Mouse (Mus musculus) cerebellum, adult 9-10 months (tissue): ENCODE results near the gene Glyr1.
A peak's percentile ranks its signal among the peaks of the same experiment; 100 is the strongest.

ENCODE experiments used
- DNase-seq: peaks from one replicate; pipeline ENCODE4 v3.0.0; 2022

Glyr1 gene

DNA sequence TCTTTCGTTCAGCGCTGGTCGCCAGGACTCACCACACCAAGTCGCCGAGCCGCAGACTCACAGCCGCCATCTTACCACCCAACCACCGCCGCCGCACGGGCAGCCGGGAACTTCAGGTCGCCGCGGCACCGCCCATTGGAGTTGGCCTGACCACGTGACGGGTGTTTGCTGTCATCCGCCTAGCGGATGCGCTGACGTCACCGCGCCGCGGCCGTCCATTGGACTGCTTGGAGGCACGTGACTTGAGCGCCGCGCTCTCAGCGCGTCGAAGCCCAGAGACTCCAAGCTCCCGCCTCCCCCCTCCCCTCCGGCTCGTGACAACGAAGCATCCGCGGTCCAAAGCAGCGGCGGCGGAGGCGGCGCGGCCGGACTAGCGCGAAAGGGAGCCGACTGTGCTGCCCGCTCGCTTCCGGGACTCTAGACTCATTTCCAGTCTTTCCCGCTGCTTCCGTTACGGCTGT is at the start of gene Glyr1, which contains the start of gene Ubn1:
Glyr1 (minus strand) TSS at position 90 of the 461 bp plus-strand sequence.
Ubn1 (plus strand) TSS at position 284 of the 461 bp plus-strand sequence.
- DNase-seq: peak; percentile 99

DNA sequence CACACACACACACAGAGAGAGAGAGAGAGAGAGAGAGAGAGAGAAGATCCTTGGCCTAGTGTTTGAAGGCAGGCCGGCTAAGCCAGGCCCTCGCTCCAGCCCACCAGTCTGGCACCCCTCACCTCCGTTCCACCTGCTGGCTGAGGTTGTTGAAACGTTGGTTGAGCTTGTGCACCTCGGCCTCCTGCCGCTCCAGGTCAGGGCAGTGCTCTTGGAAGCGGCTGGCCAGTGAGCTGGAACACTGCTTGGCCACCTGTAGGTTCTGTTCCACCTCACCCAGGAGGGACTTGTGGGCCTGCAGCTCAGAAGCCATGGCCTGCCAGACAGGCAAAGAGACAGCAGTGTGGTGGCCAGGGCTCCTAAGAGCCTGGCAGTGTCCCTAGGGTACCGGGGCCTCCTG is 46.8 kb upstream of the Glyr1 start:
- no peak for DNase-seq

DNA sequence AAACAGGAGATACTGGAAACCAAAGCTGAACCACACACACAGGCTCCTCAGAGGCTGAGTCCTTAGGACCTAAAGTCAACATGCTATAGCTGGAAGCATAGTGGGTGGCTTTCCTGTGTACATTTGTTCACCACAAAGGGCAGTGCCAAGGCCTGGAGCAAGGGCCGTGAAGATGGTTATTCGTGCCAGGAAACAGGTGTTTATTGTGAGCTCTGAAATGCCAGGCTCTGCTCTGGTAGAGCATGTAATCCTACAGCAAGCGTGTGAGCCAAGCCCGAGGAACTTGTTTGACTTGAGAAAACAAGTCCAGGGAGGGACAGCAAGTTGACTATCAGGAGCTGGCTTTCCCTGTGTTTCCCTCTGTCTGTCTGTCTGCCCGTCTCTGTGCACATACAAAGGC is 43.6 kb upstream of the Glyr1 start:
- no peak for DNase-seq

DNA sequence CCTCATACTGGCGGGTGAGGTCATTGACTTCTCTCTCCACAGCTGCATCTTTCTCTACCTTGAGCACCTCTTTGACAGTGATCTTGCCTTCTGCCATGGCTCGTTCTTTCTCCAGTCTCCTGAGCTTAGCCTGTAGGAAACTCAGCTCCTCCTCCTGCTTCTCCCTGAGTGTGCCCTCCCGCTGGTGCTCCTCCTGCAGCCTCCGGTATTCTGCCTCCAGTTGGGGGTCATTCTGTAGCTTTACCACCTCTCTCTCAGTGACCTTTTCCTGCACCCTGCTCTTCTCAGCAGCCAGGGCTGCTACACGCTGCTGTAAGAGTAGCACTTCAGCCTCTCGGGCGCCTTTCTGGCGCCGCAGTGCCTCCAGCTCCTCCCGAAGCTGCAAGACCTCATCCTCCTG is 39.4 kb upstream of the Glyr1 start:
- no peak for DNase-seq

DNA sequence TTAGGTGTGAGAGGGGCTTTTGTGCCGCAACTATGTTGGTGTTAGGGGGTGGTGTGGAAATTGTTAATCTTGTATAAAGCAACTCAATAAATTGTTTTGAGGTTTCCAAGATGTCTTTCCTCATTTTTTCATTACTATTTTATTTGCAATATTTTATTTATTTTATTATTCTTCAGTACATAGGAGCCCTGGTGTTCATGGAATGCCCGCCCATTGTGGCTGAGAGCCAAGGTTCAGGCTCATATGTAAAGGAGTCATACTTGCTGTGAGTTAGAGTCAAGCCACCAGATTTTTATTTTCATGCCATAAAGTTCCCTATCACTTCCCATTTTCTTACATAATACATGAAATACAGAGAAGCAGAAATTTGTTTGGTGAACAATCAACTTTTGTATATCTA is 36.5 kb upstream of the Glyr1 start:
- DNase-seq: no peak

DNA sequence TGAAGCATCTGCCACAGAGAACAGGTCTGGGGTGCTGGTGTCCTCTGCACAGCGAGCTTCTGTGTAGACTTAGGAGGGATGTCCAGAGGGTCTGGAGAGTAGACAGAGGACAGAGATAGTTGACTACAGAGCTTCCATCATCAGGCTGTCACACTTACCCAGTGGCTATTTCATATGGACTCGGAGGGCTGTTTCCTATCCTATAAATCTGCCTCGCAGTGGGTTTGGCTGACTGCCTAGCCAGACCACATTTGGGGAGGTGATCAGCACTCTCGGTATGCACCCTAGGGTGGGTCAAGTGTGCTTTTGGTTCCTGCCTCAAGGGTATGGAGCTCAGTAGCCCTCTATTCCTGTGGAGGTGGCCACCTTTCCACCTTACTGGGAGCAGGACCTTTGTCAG is 35.5 kb upstream of the Glyr1 start:
- no peak for DNase-seq

DNA sequence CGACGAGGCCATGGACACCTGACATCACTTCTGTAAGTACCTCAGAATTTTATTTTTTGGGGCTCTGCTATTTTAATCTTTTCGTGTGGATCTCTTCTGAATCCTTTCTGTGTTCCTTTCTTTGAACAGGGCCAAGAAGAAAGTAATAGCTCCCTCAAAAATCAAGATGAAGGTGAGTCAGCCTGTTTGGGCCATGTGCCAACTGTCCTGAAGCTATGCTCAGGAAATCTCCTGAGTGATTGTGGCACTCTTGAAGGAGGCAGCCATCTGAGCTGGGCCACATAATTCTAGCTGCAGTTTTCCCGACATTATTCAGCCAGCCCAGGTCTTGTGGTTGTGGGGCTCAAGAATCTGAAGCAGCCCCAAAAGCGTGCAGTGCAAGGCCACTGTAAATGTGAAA is 24.7 kb upstream of the Glyr1 start:
- no peak for DNase-seq

DNA sequence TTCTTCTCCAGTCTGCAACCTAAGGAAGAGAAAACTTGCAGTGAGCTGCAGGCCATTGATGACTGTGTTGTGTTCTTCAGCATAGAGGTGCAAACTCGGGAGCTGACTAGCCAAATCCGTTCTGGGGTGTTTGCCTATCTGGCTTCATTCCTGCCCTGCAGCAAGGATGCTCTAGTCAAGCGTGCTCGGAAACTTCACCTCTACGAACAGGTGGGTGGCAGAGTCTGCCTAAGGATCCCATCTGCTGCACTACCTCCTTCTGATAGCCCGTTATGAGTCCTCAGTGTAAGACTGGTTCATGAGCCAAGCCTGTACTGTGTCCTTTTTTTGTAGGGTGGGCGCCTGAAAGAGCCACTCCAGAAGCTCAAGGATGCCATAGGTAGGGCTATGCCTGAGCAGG is 22.3 kb upstream of the Glyr1 start:
- peak; percentile 20 for DNase-seq

DNA sequence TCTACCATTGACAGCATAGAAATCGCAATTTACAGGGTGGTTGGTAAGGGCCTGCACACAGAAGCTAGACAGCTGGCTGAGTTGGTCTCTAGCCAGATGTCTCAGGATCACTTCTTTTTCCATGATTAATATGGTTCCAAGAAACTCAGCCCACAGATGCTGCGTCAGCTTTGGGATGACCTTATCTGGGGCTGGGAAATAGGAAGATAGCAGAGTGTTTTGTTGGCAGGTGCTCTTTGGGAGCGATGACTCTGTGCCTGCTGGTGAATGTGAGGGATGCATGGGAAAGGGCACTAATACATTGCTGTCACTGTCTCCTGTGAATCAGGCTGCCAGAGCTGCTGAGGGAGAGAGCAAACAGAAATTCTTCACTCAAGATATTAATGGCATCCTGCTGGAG is 20.7 kb upstream of the Glyr1 start:
- DNase-seq: peak; percentile 46

DNA sequence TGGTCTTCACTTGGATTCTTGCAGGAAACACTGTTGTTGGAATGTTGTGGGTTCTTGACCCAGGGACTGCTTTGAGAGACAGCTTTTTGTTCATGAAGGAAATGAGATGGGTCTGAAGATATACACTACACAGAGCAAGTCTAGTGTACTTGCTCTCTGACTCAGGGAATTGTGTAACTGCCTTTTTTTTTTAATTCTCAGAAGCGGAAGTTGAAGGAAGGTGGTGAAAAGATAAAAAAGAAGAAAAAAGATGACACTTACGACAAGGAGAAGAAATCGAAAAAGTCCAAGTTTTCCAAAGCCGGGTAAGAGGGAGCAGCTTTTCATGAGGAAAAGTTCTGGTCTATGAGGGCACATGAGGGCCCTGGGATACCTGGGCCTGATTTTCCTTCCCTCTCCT is 13.8 kb upstream of the Glyr1 start:
- DNase-seq: no peak

DNA sequence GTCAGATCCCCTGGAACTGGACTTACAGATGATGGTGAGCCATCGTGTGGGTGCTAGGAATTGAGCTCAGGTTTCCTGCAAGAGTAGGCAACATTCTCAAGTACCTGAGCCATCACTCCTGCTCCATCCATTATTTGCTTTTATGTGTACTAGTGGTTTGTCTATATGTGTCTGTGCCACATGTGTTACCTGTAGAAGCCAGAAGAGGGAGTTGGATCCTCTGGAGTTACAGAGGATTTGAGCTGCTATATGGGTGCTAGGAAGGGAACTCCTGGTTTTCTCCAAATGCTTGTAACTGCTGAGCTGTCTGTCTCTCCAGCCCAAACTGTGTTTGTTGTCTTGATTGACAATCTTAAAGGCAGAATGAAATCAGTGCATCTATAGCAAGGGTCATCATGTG is 8.5 kb upstream of the Glyr1 start:
- DNase-seq: no peak

DNA sequence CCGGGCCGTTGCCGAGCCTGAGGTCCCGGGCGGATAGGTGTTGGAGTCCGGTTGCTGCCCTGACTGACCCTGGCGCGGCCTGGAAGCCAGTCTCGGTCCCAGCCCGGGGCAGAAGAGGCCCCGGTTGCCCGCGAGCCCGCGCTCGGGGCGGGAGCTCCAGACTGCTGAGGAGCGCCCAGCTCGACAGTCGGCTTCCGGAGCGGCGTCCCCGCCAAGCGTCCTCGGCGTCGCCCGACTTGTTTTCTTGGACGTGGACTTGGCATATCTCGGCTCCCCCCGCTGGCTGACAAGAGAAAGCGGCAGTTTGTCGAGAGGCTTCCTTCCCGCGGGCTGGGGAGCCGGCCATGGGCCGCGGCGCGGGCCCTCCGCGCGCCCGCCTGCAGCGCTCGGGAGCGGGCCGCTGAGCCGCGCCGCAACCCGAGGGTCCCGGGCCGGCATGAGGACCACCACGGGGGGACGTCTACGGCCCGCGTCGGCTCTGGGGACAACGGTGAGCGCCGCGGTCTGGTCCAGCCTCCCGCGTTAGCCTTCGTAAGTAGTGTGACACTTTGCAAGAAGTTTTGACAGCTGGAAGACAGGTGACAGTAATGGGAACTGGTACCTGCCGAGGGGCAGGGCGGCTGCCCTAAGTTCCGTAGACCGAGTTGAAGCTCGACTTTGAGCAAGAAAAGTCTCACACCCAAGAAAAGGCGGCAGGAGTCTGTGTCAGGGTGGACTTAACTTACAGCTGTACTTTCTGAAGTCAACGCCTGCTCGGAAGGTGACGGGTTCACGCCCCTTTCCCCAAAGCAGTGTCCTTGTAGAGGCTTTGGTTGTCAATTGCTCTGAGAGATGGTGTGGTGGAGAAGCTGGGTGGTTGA is 818 bp upstream of the Glyr1 start:
- DNase-seq: peak; percentile 78

DNA sequence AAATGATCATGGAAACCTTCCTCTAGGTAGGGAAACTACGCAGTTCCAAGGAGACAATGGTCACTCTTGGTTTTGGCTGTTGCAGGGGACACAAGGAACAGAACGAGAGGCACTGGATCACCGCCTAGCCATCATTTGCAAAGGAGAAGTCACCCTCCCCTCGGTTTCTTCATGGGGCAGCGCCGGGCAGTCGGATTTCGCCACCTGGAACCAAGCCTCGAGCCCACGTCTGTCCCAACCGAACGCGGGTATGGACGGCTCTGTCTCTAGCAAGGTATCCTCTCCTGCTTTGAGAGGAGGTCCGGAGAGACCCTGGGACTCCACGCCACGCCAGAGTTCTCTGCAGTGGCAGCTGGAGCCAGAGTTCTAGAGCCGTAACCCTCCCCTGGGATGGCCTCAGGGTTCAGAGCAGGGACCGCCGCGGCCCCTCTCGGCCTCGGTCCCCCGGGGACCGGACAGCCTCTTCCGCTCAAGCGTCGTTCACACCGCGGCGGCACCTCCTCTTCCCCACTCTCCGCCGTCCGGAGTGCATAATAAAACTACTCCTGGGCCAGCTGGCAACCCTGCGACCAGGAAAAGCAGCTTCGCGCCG is 385 bp downstream of the Glyr1 start:
- no peak for DNase-seq

DNA sequence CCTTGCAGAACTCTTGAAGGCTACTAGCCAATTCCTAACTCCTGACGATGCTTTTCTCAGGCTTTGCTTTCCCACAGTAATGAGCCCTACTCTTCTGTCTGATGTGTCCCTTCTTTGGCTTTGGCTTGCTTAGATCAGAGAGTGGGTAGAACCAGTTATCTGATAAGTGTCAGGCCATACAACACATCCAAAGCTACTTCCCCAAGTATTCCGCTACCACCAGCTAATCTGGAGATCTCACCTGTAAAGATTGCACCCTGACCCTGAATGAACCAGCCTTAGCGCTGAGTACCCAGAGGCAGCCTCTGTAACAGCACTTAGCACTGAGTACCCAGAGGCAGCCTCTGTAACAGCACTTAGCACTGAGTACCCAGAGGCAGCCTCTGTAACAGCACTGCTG is 4.3 kb downstream of the Glyr1 start:
- no peak for DNase-seq

DNA sequence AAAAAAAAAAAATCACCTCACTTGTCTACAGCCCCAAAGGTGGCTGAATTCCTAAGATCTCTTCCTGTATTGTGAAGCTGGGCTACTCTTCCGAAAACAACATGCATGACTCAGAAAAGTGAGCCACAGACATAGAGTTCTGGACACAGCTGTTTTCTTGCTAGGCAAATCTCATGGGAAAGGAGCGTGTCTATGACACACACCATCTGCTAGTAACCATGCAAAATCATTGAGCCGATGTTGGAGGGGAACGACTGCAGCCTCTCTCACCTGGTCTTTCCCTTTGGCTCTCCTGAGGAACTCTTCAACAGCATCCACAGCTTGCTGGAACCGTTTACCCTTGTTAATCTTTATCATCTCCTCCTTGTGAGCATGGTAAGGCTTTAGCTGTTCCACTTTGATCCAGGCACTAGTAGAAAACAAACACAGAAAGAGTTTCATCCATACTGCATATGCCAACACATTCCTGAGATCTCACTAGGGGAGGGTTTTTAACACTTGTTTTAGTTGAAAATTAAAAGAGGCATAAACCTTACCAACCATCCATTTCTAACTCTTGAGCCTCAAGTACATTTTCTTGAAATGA is 12.9 kb downstream of the Glyr1 start:
- no peak for DNase-seq

DNA sequence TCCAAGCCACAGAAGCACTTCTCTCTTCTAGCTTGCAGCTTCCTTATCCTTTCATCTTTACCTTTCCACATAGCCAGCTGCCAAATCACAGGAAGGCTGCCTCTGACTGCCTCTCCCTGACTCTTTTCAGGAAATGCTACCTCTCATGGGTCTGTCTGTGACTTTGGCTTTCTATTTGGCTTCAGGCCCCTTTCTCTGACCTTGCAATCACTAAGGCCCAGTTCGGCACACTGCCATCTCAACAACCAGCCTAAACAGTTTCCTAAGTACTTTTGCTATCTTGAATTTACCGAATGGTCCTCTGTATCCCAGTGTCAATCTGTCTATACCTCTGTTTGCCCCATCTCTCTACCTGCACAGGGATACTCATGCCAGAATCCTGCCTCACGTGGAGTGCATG is 14.1 kb downstream of the Glyr1 start:
- no peak for DNase-seq

DNA sequence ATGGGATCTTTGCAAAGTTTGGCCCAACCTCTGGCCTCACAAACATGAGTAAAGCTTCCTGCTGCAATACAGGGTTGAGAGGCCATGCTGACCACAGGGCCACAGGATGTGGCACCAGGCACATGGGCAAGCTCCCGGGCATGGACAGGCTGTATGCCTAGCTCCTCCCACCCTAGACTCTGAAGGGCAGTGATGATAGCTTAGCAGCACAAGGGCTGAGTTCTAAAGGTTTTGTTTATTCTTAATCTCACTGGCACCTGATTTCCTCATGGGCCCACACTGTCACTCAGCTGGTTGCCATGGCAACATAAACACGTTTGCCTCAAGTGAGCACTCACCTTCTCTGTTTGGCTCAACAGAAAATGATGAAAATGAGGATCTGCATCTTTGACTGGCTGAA is 19.8 kb downstream of the Glyr1 start:
- no peak for DNase-seq

DNA sequence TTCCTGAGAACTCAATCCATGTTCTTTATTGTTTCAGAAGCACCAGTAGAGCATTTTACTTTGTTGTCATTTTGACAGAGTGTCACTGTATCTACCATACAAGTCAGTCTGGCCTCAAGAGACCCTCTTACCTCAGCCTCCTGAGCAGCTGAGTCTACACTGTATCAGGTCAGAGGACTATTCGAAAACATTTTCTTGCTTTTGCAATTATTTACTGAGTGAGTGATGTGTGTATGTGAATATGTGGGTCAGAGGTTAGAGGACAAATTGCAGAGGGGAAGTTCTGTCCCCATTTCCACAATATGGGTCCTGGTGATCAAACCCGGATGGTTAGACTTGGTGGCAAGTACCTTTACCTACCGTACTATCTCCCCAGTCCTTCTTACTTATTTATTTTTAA is 25.6 kb downstream of the Glyr1 start:
- no peak for DNase-seq

DNA sequence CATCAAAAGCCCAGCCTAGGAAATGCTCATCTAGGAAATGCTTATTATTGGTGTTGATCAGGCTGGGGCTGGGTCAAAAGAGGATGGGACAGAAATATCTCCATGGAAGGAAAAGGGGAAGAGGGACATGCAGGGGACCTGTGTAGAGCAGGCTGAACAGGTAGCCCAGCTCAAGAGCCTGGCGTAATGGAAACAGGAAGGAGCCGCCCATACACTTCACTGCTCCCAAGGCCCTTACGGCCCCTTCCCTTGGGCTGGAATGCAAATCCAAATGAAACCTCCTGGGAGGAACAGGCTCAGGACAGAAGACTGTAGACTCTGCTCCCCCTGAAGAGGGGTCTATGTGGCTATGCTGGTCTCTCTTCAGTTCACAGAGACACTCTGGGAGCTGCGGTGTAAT is 35.1 kb downstream of the Glyr1 start:
- peak; percentile 18 for DNase-seq

DNA sequence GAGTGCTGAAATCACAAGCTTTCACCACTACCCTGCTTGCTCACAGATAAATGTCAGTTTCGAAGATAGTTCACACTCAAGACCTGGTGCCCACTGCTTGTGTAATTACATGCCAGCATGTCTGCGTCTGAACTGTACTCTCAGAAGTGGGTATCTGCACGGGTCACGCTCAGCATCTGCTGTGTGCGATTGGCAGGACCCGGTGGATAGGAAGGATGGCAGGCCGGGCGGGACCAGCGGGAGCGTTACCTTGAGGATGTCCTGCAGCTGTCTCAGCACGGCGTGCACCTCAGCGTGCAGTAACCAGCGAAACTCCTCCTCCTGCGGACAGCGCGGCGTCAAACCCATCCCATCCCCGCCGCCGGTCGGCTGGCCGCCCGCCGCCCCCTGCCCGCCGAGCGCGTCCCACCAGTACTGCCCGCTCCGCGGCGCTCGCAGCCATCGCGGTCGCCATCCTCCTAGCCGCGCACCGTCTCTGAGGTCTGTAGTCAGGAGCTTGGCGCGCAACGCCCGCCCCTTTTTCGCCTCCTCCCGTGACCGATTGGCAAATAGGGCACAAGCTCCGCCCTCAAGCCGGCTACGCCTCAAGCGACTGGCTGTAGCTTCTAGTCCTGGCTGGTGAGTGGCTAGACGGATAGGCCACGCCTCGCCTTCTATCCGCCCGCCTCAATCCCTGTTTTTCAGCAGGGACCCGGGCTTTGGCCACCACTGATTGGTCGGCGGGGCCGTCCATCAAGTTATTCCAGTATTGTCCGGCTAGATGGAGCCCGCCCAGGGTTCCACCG is 36.4 kb downstream of the Glyr1 start, which contains the start of gene Rogdi:
Rogdi (minus strand) TSS at position 500 of the 785 bp plus-strand sequence.
- peak; percentile 100 for DNase-seq

DNA sequence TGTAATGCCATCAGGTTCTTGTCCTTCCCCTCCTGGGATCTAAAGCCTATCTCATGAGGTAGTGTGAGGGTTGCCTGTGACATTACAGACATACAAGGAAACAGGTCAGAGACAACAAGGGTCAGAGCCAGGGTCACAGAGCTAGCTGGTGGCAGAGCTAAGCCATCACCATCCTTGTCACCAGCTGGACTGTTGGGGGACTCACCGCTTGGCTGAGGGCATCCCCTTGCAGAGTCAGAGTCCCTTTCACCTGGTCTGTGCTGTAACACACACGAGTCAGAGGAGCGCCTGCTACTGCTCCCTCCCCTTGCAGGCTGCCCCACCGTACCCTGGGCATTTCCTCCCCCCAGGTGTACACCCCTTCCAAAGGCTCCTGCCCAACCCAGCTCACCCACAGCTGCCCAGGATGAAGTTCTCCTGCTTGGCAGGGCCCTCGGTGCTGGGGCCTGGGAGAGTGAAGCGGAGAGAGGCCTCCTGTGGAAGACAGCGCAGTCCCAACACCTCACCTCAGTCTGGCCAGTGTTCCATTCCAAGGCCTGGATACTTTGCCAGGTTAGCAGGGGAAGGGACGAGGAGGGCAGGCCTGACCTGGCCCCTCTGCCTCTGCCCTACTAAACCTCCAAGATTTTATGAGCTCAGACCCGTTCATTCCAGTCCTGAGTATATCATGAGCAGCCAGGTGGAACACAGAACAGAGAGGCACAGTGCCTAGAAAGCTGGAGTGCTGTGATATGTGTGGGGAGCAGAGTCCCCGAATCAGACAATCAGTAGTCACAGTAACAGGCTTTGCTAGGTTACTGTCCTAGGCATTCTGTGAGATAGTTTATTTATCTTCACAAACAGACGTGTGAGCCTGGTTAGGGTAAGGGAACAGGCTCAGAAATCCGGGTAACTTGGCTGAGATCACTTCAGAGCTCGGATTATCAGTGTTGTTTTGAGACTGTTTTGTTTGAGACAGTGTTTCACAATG is 37.3 kb downstream of the Glyr1 start:
- DNase-seq: peak; percentile 39

DNA sequence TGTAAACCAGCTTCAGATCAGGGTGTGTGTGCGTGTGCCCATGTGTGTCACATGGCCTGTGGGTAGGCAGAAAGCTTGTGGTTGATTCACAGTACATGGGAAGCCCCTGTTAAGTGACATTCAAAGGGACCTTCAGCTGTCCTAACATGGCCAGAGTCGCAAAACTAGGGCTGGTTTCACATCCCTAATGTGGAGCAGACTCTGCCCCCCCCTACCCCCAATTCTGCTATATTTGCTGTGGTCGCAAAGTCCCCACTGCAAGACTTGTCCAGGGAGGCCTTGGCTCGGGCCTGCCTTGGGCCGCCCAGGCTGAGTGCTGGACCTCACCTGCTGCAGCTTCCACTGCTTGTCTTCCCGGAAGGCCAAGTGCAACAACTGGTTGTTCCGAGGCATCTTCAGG is 38.4 kb downstream of the Glyr1 start:
- DNase-seq: no peak
